10 mouse cellular contexts compared by ENCODE assay signal in the genomic region with DNA sequence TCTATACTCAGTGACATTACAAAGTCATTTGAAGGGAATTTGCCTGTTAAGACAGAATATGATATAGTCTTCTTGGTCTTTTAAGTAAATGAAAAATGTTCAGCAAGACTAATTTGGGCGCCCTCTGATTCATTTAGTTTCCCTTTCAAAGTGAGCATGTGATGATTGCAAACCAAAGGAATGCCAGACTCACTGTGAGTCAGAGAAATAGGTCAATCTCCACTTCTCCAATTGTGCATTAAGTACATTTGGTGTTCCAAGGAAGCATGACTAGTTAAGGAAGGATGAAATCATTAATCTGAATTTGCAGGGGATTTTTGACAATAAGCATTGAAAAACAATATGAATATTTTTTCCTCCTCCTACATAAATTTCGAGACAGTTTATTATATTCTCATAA.
"Had no signal": no experiment of that assay in that cellular context is flagged by ENCODE, and none has a peak within 500 bp of the region (broad histone marks: within the 10 kb centered on the region; RNA-seq: fewer than 3 reads in every experiment).

No protein-coding gene starts in this region.

- H3K36me3 ChIP-seq: liver, embryonic 12.5 days; midbrain, embryonic 13.5 days had no signal

- DNase-seq: kidney, adult 9 months; kidney, postnatal 10 days; kidney, postnatal 4 days; left cerebral cortex, postnatal 4 days; right cerebral cortex, postnatal 14 days; thymus, postnatal 36 days had no signal

- ATAC-seq: intestine, postnatal 0 days; liver, embryonic 12.5 days; midbrain, embryonic 13.5 days had no signal

- H3K4me3 ChIP-seq: layer of hippocampus, adult 2 months; liver, embryonic 12.5 days; midbrain, embryonic 13.5 days had no signal

- H3K4me2 ChIP-seq: liver, embryonic 12.5 days; midbrain, embryonic 13.5 days had no signal

- H3K27ac ChIP-seq: layer of hippocampus, adult 2 months; liver, embryonic 12.5 days; midbrain, embryonic 13.5 days had no signal

- H3K9me3 ChIP-seq: liver, embryonic 12.5 days; midbrain, embryonic 13.5 days had no signal

- H3K9ac ChIP-seq: liver, embryonic 12.5 days; midbrain, embryonic 13.5 days had no signal

- H3K4me1 ChIP-seq: liver, embryonic 12.5 days; midbrain, embryonic 13.5 days had no signal

- H3K27me3 ChIP-seq: liver, embryonic 12.5 days; midbrain, embryonic 13.5 days had no signal
